Mouse (Mus musculus): ENCODE measurements around the gene Gm6588.
"Not testable (repeated sequence)": the region's sequence is repeated elsewhere in the genome, so short reads cannot be mapped to it uniquely, and the experiment has no call there.

Gm6588 gene

GRCm38 (mm10) chr5:112448747-112449440, at the start of gene Gm6588:
Gm6588 (plus strand) TSS chr5:112449426.
- no peak for DNase-seq (ENCODE audit: low spot score in 2 of 2)

- DNase-seq (ENCODE audit: low spot score in 2 of 2), result no peak
These were observed 46.8 kb upstream of the Gm6588 start for GRCm38 (mm10) chr5:112402437-112402836.

GRCm38 (mm10) chr5:112406017-112406416, 43.2 kb upstream of the Gm6588 start:
- no peak for DNase-seq (ENCODE audit: low spot score in 2 of 2)

- no peak for DNase-seq (ENCODE audit: low spot score in 2 of 2)
These were observed 40.0 kb upstream of the Gm6588 start for GRCm38 (mm10) chr5:112409274-112409673.

GRCm38 (mm10) chr5:112411072-112411471, 38.2 kb upstream of the Gm6588 start:
- no peak for DNase-seq (ENCODE audit: low spot score in 2 of 2)

- DNase-seq (ENCODE audit: low spot score in 2 of 2), result peak; percentile 67 to 77
These were observed 37.5 kb upstream of the Gm6588 start for GRCm38 (mm10) chr5:112411514-112412335.

GRCm38 (mm10) chr5:112412781-112413180, 36.4 kb upstream of the Gm6588 start:
- DNase-seq (ENCODE audit: low spot score in 2 of 2), result not testable (repeated sequence)

- DNase-seq (ENCODE audit: low spot score in 2 of 2), result no peak
These were observed 32.6 kb upstream of the Gm6588 start for GRCm38 (mm10) chr5:112416673-112417072.

- no peak for DNase-seq (ENCODE audit: low spot score in 2 of 2)
These were observed 31.2 kb upstream of the Gm6588 start for GRCm38 (mm10) chr5:112418023-112418422.

- DNase-seq (ENCODE audit: low spot score in 2 of 2), result no peak
These were observed 29.7 kb upstream of the Gm6588 start for GRCm38 (mm10) chr5:112419535-112419934.

GRCm38 (mm10) chr5:112426635-112427034, 22.6 kb upstream of the Gm6588 start:
- DNase-seq (ENCODE audit: low spot score in 2 of 2), result no peak

- DNase-seq (ENCODE audit: low spot score in 2 of 2), result peak; percentile 42 to 53
These were observed 21.9 kb upstream of the Gm6588 start for GRCm38 (mm10) chr5:112427283-112427682.

GRCm38 (mm10) chr5:112428944-112429343, 20.3 kb upstream of the Gm6588 start:
- DNase-seq (ENCODE audit: low spot score in 2 of 2), result no peak

- DNase-seq (ENCODE audit: low spot score in 2 of 2), result no peak
These were observed 18.0 kb upstream of the Gm6588 start for GRCm38 (mm10) chr5:112431120-112431775.

GRCm38 (mm10) chr5:112432033-112432432, 17.2 kb upstream of the Gm6588 start:
- DNase-seq (ENCODE audit: low spot score in 2 of 2), result no peak

- DNase-seq (ENCODE audit: low spot score in 2 of 2), result peak; percentile 73 to 74
These were observed 16.2 kb upstream of the Gm6588 start for GRCm38 (mm10) chr5:112433004-112433403.

- no peak for DNase-seq (ENCODE audit: low spot score in 2 of 2)
These were observed 10.7 kb upstream of the Gm6588 start for GRCm38 (mm10) chr5:112438535-112438934.

GRCm38 (mm10) chr5:112453088-112453487, 3.9 kb downstream of the Gm6588 start:
- DNase-seq (ENCODE audit: low spot score in 2 of 2), result no peak

- no peak for DNase-seq (ENCODE audit: low spot score in 2 of 2)
These were observed 5.8 kb downstream of the Gm6588 start for GRCm38 (mm10) chr5:112454966-112455555.

- no peak for DNase-seq (ENCODE audit: low spot score in 2 of 2)
These were observed 10.7 kb downstream of the Gm6588 start for GRCm38 (mm10) chr5:112459903-112460302.

GRCm38 (mm10) chr5:112466331-112466730, 17.1 kb downstream of the Gm6588 start:
- no peak for DNase-seq (ENCODE audit: low spot score in 2 of 2)

GRCm38 (mm10) chr5:112468986-112469581, 19.9 kb downstream of the Gm6588 start:
- DNase-seq (ENCODE audit: low spot score in 2 of 2), result no peak
